Mouse (Mus musculus): ENCODE measurements around the gene Zranb2.

The Zranb2 gene

DNA sequence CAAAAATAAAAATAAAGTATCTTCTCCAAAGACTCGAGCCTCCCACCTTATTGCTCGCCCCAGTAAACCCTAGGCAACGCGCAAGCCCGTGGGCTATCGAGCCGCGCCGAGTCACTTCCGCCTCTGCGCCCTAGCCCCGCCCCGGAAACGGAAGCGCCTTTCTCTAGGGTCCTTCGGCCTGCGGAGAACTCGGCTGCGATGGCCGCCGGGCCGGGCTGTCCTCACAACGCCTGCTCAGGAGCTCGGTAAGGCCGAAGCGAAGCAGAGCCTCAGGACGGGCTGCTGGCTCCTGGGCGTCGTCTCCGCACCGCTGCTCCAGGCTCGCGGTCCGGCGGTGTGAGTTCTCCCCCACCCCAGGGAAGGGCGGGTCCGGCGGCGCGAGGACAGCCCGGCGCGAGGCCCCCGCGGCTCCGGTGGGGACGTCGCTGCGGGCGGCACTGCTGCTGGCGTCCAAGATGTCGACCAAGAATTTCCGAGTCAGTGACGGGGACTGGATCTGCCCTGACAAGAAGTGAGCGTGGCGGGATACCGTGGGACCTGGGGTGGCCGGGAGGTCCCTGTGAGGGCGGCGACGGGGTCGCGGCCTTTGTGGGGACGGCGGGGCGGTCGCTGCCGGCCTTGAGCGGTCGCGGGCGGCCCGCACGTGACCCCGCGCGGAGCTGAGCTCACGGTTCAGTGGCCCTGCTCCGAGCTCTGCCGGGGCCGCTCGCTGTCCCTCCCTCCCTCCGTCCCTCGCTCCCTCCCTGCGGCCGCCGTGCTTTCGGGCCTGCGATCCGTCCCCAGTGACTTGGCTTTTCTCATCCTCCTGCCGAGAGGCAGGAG is at the start of gene Zranb2:
Gene Zranb2 (plus strand): TSS at position 197 of the 822 bp plus-strand sequence.
- DNase-seq: peak; percentile 93

DNA sequence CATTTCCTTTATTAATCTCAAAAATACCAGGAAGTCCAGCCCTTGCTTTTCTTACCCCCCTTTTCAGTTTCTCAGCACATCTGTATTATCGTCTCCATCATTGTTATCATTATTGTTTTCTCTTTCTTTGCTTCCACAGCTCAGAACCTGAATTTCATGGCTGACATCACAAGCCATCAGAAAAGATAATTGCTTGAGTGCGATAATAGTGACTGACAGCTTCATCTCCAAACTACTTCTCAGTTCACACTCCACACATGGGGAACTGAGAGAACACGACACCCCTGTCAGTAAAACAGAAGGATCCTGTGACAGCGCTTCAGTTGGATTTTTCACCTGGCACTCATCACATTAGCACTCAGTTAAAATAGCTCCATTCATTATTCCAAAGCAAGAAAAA is 41.9 kb upstream of the Zranb2 start:
- no peak for DNase-seq

DNA sequence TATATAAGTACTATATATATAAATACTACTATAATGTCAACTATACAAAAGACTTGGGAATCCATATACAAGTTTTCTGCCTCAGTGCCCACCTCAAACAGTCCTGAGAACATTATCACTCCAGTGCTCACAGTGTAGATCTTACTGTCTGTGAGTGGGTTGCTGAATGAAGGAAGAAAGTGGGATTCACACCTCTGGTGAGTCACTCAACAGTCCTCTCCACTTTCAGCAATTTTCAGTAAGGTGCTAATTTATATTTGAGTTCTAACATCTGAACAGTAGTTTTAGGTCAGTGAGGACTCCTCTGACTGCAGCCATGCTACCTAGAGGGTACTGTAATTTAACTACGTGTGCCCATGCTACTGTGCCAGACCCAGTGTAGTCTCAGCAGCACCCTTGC is 31.7 kb upstream of the Zranb2 start:
- no peak for DNase-seq

DNA sequence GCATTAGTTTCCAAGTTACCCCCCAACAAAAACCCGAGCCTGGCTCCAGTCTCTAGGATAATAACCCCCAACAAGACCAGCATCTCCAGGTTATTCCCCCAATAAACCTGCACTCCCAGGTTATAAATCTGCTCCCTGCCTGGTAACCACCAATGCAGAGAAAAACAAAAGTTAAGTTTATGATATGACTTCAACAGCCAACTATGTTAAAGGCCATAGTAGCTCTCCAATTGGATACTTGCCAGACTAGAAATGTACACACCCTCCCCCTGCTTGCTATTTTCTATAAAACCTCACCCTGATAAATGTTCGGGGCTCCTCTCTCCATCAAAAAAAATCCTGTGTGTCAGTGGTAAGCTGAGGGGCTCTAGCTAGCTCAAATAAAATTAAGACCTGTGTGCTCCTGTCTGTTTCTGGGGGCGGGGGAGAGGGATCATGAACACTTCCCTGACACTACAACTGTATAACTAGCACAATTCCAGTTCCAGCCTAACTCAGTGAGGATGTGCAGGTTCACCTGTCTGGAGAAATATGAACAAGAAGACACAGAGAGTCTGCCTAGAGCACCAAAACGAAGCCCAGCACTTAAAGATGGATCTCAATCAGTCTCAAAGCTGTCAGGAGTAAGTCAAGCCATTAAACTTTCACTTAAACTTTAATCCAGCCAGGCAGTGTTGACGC is 19.7 kb upstream of the Zranb2 start:
- no peak for DNase-seq

DNA sequence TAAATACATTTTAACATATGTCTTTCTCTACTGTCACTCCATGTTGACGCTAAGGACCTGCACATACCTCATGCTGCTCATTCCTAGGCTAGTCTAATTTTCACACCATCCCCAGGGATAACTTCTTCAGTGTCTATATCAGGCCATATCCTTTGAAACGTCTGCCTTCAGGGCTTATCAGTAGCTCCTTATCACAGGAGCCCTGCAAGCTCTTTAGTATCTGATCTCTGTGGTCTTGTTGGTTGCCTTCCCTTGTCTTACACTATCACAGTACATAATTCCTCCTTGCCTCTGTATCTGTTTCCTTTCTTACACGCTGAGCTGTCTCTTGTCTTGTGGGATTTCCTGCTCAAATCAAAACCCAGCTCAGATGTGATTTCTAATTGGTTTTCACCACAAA is 17.5 kb upstream of the Zranb2 start:
- DNase-seq: no peak

DNA sequence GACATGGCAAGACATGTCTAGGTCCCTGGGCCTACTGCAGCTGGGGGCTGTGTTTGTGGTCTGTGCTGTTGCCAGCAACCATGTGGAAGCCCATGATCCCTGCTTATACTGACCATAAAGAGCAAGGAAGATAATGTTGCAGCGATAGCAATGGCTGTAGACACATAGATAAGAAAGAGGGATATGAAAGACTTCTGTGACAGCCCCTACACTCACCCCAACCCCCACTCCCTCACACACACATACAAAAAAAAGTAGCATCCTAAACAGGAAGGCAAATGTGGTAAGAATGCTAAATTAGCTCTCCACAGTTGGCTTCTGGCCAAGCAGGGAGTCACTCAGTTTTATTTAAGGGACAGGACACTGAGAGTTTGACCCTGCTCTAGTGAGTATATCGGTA is 16.0 kb upstream of the Zranb2 start:
- DNase-seq: no peak

DNA sequence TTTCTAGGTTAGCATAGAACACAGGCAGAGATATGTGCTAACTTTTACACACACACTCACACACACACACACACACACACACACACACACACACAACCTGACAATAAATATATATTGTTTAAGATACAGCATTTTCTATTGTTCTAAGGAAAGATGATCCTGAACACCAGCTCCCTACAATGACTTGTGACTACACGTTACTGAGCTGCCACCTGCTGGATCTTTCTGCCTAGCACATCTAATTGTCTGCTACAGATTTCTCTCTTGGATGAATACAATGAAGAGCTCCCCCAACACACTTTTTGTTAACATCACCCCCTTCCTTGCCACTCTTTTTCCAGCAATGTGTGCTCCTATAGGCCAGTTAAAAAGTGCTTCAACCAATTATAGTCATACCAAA is 13.5 kb upstream of the Zranb2 start:
- DNase-seq: peak; percentile 25

DNA sequence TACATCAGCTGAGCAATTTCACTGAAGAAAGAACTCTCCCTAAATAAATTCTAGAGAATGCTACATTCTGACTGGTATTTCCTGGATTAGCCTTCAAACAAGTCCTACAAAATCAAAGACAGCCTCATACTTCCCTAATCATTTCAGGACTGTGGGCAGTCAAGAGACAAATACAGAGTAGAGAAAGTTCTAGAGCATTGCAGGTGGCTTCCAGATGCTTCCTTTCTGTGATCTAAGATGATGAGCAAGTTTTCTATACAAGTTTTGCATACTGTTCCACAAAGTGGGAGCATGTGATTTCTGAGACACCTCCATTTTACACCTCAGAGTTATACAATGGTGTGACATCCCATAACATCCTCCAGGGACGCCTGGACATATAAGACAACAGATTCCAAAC is 10.1 kb upstream of the Zranb2 start:
- DNase-seq: no peak

DNA sequence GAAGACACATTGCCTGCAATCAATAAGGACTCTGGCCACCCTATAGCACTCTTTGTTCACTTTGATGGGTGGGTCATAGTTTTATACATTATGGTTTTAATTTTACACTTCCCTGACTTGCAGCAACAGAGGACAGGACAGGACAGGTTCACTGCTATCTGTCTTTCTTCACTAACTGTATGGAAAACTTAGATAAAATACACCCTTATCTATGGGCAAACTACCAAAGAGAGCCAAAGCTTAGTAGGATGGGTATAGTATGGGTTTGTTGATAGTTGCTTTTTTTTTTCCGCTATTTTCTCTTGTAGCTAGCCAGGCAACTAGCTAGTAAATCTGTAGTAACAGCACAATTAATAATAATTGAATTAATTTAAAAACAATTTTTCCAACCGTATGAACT is 2.4 kb upstream of the Zranb2 start:
- no peak for DNase-seq

DNA sequence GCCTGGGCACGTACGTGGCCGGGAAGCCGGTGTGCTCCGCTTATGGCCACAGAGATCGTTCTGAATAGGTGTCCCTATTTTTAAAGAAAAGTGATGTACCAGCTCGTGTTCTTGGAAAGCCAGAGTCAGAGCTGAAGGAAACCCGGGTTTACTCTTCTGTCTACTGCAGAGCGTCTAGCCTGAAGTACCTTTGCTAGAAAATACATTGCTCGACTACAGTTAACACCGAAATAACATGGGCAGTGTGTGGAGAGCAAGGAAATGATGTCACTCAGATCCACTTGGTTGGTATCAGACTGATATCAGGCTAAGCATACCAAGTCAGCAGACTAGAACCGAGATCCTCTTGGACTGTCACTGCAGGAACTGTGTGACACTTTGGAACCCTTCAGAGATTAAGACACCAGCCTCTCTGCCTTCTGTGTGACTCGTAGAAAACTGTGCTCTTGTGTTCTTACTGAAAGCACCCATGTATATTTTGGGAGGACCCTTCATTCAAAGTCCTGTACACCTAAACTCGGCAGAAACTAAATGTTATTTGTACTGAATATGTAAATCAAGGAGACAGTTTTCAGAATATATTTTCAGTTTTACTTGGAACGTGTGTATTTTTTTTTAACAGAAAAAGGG is 941 bp downstream of the Zranb2 start:
- DNase-seq: no peak

DNA sequence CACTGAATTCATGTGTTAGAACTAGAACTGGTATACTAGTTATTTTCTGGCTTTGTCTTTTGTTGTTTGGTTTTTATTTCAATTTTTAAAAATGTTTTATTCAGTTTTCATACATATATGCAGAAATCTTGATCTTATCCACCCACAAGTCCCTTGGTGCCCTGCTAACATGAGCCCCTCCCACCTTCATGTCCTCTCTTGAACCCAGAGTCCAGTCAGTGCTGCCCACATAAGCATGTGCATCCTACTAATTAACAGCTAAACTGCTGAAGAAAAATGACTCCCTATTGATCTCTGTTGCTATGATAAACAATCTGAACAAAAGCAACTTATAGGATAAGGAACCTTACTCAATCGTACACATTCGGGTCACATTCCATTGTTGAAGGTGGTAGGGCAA is 15.4 kb downstream of the Zranb2 start:
- DNase-seq: no peak

DNA sequence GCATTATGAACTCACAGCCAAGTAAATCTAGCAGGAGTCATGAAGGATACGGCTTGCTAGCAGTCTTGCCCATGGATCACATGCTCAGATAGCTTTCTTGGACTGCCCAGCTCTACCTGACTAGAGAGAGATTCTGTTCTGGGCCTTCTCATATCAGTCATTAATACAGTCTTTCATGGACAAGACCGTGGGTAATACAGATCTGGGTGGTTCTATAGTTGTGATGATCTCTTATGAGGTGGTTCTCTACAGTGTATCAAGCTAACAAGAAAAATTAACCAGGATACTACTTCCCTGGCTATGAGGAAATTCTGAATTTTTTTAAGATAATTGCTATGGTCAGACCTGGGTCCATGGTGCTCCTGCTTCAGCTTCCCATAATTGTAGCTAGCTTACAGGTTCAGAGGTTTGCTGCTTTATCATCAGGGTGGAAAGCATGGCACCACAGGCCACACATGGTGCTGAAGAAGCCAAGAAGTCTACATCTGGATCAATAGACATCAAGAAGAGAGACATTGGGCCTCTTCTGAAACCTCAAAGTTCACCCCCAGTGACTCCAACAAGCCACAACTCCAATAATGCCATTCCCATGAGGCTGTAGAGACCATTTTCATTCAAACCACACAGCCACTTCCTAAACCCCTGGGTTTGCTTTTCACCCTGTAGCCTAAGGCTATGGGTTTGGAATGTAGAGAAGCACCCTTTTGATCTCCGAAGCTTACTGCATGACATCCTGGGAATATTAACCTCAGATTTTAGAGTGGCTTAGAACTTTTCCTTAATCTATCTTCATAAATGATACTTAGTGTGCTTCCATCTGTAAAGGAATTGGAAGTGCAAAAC is 16.0 kb downstream of the Zranb2 start:
- no peak for DNase-seq

DNA sequence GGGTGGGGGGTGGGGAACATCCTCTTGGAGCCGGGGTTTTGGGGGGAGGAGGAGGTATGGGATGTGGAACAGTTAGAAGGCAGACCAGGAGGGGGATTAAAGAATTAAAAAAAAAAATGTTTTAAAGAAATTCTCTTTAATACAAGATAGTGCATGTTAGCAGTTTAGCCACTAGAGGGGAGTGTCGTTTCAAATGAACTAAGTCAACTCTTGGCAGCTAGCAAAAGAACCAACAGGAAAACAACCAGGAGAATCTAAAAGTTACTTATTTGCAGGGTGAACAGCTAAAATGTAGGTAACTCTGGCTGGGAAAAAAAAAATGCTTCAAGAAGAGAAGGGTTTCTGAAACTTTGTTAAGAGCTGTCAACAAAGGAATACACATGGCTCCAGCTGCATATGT is 31.2 kb downstream of the Zranb2 start:
- DNase-seq: no peak

DNA sequence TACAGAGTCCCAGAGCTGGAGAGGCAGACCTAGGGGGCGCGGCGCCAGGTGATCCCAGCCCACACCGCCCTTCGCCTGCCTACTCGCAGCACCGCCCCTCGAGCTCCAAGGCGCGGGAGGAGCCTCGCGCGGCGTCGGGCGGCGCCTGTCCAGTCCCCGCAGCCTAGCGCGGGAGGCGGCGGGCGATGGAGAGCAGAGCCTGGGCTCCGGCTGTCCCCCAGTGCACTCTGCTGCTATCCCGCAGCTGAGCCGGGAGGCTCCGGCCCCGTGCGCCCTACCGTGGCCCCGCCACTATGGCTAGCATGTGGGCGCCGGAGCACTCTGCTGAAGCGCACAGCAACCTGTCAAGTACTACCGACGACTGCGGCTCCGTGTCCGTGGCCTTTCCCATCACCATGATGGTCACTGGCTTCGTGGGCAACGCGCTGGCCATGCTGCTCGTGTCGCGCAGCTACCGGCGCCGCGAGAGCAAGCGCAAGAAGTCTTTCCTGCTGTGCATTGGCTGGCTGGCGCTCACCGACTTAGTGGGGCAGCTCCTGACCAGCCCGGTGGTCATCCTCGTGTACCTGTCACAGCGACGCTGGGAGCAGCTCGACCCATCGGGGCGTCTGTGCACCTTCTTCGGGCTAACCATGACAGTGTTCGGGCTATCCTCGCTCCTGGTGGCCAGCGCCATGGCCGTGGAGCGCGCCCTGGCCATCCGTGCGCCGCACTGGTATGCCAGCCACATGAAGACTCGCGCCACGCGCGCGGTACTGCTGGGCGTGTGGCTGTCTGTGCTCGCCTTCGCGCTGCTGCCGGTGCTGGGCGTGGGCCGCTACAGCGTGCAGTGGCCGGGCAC is 33.0 kb downstream of the Zranb2 start, which contains the start of gene Ptger3:
Gene Ptger3 (plus strand): TSS at position 168 of the 841 bp plus-strand sequence.
- no peak for DNase-seq

DNA sequence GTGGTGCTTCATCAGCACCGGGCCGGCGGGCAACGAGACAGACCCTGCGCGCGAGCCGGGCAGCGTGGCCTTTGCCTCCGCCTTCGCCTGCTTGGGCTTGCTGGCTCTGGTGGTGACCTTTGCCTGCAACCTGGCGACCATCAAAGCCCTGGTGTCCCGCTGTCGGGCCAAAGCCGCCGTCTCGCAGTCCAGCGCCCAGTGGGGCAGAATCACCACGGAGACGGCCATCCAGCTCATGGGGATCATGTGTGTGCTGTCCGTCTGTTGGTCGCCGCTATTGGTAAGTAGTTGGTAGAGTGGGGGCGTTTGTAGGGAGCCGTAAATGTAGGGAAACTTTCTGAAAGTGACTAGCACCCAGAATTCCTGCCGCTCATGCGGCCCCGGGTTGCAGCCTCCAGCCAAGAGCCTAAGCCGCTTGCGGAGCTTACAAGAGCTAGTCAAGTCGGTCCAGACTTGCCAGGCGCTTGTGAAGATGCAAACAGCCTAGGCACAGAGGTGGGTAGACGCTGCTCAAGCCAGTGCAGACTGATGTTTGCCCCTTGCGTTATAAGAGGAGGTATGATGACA is 33.7 kb downstream of the Zranb2 start:
- no peak for DNase-seq

DNA sequence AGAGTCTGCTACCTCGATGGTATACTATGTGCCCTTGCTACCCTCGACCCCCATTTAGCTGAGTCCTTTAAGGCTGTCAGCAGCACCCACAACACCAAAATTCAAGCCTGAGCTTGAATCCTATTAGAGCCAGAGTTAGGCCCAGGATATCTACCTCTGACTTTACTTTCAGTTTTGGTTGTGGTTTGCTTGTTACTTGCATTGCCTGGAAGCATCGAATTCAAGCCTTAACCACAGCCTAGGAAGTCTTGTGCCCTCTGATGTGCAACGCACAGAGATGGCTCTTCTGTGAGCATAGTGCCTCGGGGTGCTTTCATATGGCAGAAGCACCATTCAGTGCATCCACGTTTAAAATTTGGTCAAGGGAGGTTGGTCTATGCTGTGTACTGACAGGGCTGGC is 38.1 kb downstream of the Zranb2 start:
- no peak for DNase-seq

DNA sequence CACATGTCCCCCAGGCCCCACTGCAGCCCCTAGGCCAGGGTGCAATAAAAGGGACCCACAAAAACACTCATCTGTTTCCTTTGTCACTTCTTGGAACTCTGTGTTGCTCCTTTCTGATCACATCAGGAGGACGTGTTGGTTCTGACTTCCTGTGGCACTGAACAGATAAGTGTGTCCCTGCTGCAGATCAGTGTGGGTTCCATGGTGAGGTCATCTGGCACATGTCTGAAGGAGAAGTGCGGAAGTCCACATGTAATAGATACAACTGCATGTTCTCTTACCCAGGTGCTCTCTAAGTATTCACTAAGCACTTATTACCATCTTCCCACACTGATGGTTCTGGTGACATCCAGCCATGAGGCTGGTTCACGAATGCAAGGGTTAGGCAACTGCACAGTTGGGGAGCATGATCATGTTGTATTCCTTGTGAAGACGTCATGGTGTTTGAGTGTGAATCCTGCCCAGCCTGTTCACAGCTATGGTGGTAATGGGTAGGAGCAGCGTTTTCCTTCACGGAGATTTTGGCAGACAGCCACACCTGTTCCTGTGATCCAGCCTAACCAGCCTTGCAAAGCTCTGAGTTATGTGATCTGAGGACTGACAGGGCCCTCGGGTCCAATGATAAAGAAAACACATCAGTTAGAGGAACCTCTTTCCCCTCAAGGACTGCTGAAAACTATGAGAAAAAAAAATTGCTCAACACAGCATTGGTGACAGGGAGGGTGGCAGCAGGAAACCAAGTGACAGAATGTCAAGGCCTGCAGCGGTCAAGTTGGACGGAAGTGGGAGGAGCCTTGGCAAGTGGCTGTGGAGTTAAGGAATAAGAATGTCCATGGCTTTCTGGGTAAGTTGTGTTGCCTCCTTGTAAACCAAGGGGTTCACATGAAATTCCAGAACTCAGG is 41.7 kb downstream of the Zranb2 start:
- no peak for DNase-seq

DNA sequence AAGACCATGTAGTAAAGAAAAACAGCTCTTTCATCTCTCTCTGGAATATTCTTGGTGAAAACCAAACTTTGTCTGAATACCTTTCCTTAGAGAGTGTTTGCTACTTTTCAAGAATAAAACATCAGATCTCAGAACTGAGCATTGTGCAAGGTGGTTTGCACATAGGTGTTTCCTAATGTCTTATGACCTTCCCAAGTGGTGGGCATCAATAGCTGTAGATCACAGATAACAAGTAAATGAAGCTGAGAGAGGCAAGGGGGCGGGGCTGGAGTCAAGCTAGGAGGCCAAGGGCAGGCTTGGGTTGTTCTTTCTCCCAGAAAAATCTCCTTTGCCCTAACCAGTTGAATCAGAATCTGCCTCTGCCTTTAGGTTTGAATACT is 42.4 kb downstream of the Zranb2 start:
- DNase-seq: no peak

DNA sequence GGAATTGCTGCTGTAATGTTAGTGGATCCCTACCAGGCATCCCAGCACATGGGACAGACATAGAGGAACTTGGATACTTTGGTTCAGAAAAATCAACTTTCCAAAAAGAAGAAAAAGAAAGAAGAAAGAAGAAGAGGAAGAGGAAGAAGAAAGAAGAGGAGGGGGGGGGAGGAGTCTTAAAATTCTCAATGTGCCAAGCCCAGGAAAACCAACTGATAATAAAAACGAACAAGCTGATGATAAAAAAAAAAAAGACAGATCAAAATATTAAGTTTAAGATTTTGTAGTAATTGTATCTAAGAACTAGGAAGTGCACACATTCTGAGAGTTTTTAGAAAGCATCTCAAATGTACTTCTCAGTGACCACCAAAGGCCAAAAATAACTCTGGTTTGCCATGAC is 42.9 kb downstream of the Zranb2 start:
- DNase-seq: no peak

DNA sequence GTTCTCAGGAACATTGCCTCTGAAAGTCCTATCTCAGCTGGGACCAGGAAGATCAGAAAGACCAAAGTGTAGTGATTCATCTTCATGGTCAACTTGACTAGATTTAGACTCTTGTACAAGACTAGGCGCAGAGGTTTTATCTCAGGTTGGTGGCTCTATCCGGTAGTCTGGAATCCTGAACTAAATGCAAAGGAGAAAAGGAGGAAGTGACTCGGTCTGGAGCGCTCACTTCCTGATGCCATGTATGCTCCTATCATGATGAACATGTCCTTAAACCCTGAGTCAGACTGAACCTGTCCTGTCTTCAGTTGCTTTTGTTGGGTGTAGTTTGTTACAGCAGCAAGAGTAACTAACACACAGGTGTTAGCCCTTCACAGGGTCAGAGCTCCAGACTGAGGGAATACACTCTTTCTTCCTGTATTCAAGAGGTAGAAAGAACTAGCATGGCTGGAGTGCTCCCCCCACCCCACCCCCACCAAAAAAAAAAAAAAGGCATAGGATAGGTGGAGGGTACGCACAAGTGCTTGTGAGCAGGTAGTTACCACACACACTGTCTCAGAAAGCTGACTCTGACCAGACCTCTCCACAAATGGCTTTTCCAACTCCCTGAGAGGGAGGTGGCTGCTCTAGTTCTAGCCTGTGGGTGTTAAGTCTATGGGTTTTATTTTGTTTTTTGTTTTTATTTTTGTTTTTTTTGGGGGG is 44.7 kb downstream of the Zranb2 start:
- no peak for DNase-seq

Measured in cerebellum, adult 11-12 months (tissue).